Mouse (Mus musculus): ENCODE measurements at regions not wholly inside any gene's neighbourhood (a gene's known extent, or its start where the extent isn't known, plus 50 kb on each side); places are given as distances from the start of the nearest gene placed in this dataset.

- Histone ChIP-seq H3K4me3 (ENCODE audit: insufficient read depth, low read depth, low read length) (no peak overlapping the region), H3K27ac (replicated peaks; ENCODE audit: insufficient read depth, low read depth, low read length) (no peak overlapping the region), H3K9ac (ENCODE audit: low read depth, low read length) (no peak overlapping the region), H3K36me3 (ENCODE audit: control insufficient read depth, insufficient read depth, low read length) (no peaks in the 10 kb centered on the region), H3K4me1 (ENCODE audit: control insufficient read depth, insufficient read depth, low read length) (no peaks in the 10 kb centered on the region), H3K79me2 (ENCODE audit: control insufficient read depth, insufficient read depth, low read length) (no peaks in the 10 kb centered on the region), H3K27me3 (ENCODE audit: control insufficient read depth, insufficient read depth, low read length) (no peaks in the 10 kb centered on the region)
- 82% methylated on average over 1 of the region's 1 CpGs for WGBS
- TF ChIP-seq CTCF (IDR thresholded peaks at IDR 0.05; ENCODE audit: low read depth, low read length), result no peak
- no peak for TF ChIP-seq POLR2A (IDR thresholded peaks at IDR 0.05; ENCODE audit: extremely low read depth, insufficient read depth, low read length)
- no peak for DNase-seq (ENCODE audit: extremely low read depth, low read depth, low spot score)
Measured at GRCm38 (mm10) chr13:52278831-52279230, 252.2 kb downstream of the Diras2 start.

GRCm38 (mm10) chr13:52279281-52279969 lies 251.7 kb downstream of the Diras2 start:
- Histone ChIP-seq H3K27me3 (ENCODE audit: control insufficient read depth, insufficient read depth, low read length) (0 out of 2 replicates have a peak, but pooled peaks cover 3% of the 10 kb centered on the region), H3K4me1 (ENCODE audit: control insufficient read depth, insufficient read depth, low read length) (no peaks in the 10 kb centered on the region), H3K4me3 (ENCODE audit: insufficient read depth, low read depth, low read length) (no peak overlapping the region), H3K79me2 (ENCODE audit: control insufficient read depth, insufficient read depth, low read length) (no peaks in the 10 kb centered on the region), H3K36me3 (ENCODE audit: control insufficient read depth, insufficient read depth, low read length) (no peaks in the 10 kb centered on the region), H3K27ac (replicated peaks; ENCODE audit: insufficient read depth, low read depth, low read length) (no peak overlapping the region), H3K9ac (ENCODE audit: low read depth, low read length) (no peak overlapping the region)
- no peak for DNase-seq (ENCODE audit: extremely low read depth, low read depth, low spot score)
- TF ChIP-seq CTCF (IDR thresholded peaks at IDR 0.05; ENCODE audit: low read depth, low read length), result no peak
- no peak for TF ChIP-seq POLR2A (IDR thresholded peaks at IDR 0.05; ENCODE audit: extremely low read depth, insufficient read depth, low read length)
- 62% methylated on average over 11 of the region's 11 CpGs for WGBS

- WGBS, result 86% methylated on average over 5 of the region's 5 CpGs
- H3K79me2 ChIP-seq (ENCODE audit: control insufficient read depth, insufficient read depth, low read length), result no peaks in the 10 kb centered on the region
- no peak overlapping the region for H3K27ac ChIP-seq (replicated peaks; ENCODE audit: insufficient read depth, low read depth, low read length)
- no peaks in the 10 kb centered on the region for H3K36me3 ChIP-seq (ENCODE audit: control insufficient read depth, insufficient read depth, low read length)
- no peak for DNase-seq (ENCODE audit: extremely low read depth, low read depth, low spot score)
- H3K27me3 ChIP-seq (ENCODE audit: control insufficient read depth, insufficient read depth, low read length), result 0 out of 2 replicates have a peak, but pooled peaks cover 3% of the 10 kb centered on the region
- no peak overlapping the region for H3K9ac ChIP-seq (ENCODE audit: low read depth, low read length)
- TF ChIP-seq CTCF (IDR thresholded peaks at IDR 0.05; ENCODE audit: low read depth, low read length) (no peak), POLR2A (IDR thresholded peaks at IDR 0.05; ENCODE audit: extremely low read depth, insufficient read depth, low read length) (no peak)
- no peak overlapping the region for H3K4me3 ChIP-seq (ENCODE audit: insufficient read depth, low read depth, low read length)
- no peaks in the 10 kb centered on the region for H3K4me1 ChIP-seq (ENCODE audit: control insufficient read depth, insufficient read depth, low read length)
Measured at GRCm38 (mm10) chr13:52279970-52280348, 251.1 kb downstream of the Diras2 start.

GRCm38 (mm10) chr13:52281271-52281670 lies 249.8 kb downstream of the Diras2 start:
- no peak overlapping the region for H3K9ac ChIP-seq (ENCODE audit: low read depth, low read length)
- 0 out of 2 replicates have a peak, but pooled peaks cover 3% of the 10 kb centered on the region for H3K27me3 ChIP-seq (ENCODE audit: control insufficient read depth, insufficient read depth, low read length)
- H3K79me2 ChIP-seq (ENCODE audit: control insufficient read depth, insufficient read depth, low read length), result no peaks in the 10 kb centered on the region
- no peak for DNase-seq (ENCODE audit: extremely low read depth, low read depth, low spot score)
- WGBS, result 69% methylated on average over 2 of the region's 2 CpGs
- no peaks in the 10 kb centered on the region for H3K4me1 ChIP-seq (ENCODE audit: control insufficient read depth, insufficient read depth, low read length)
- H3K4me3 ChIP-seq (ENCODE audit: insufficient read depth, low read depth, low read length), result no peak overlapping the region
- no peaks in the 10 kb centered on the region for H3K36me3 ChIP-seq (ENCODE audit: control insufficient read depth, insufficient read depth, low read length)
- TF ChIP-seq POLR2A (IDR thresholded peaks at IDR 0.05; ENCODE audit: extremely low read depth, insufficient read depth, low read length), result no peak
- no peak for TF ChIP-seq CTCF (IDR thresholded peaks at IDR 0.05; ENCODE audit: low read depth, low read length)
- no peak overlapping the region for H3K27ac ChIP-seq (replicated peaks; ENCODE audit: insufficient read depth, low read depth, low read length)

GRCm38 (mm10) chr13:52282500-52282899 lies 248.6 kb downstream of the Diras2 start:
- 77% methylated on average over 13 of the region's 13 CpGs for WGBS
- H3K4me3 ChIP-seq (ENCODE audit: insufficient read depth, low read depth, low read length), result no peak overlapping the region
- no peak for DNase-seq (ENCODE audit: extremely low read depth, low read depth, low spot score)
- no peaks in the 10 kb centered on the region for H3K36me3 ChIP-seq (ENCODE audit: control insufficient read depth, insufficient read depth, low read length)
- no peak overlapping the region for H3K9ac ChIP-seq (ENCODE audit: low read depth, low read length)
- no peak overlapping the region for H3K27ac ChIP-seq (replicated peaks; ENCODE audit: insufficient read depth, low read depth, low read length)
- H3K27me3 ChIP-seq (ENCODE audit: control insufficient read depth, insufficient read depth, low read length), result 0 out of 2 replicates have a peak, but pooled peaks cover 3% of the 10 kb centered on the region
- no peaks in the 10 kb centered on the region for H3K79me2 ChIP-seq (ENCODE audit: control insufficient read depth, insufficient read depth, low read length)
- no peaks in the 10 kb centered on the region for H3K4me1 ChIP-seq (ENCODE audit: control insufficient read depth, insufficient read depth, low read length)
- TF ChIP-seq CTCF (IDR thresholded peaks at IDR 0.05; ENCODE audit: low read depth, low read length) (no peak), POLR2A (IDR thresholded peaks at IDR 0.05; ENCODE audit: extremely low read depth, insufficient read depth, low read length) (no peak)

- 49% methylated on average over 11 of the region's 11 CpGs for WGBS
- Histone ChIP-seq H3K4me1 (ENCODE audit: control insufficient read depth, insufficient read depth, low read length) (no peaks in the 10 kb centered on the region), H3K79me2 (ENCODE audit: control insufficient read depth, insufficient read depth, low read length) (no peaks in the 10 kb centered on the region), H3K27me3 (ENCODE audit: control insufficient read depth, insufficient read depth, low read length) (0 out of 2 replicates have a peak, but pooled peaks cover 3% of the 10 kb centered on the region), H3K27ac (replicated peaks; ENCODE audit: insufficient read depth, low read depth, low read length) (no peak overlapping the region), H3K36me3 (ENCODE audit: control insufficient read depth, insufficient read depth, low read length) (no peaks in the 10 kb centered on the region), H3K4me3 (ENCODE audit: insufficient read depth, low read depth, low read length) (no peak overlapping the region), H3K9ac (ENCODE audit: low read depth, low read length) (no peak overlapping the region)
- TF ChIP-seq POLR2A (IDR thresholded peaks at IDR 0.05; ENCODE audit: extremely low read depth, insufficient read depth, low read length) (no peak), CTCF (IDR thresholded peaks at IDR 0.05; ENCODE audit: low read depth, low read length) (no peak)
- DNase-seq (ENCODE audit: extremely low read depth, low read depth, low spot score), result no peak
Measured at GRCm38 (mm10) chr13:52283456-52283855, 247.6 kb downstream of the Diras2 start.

All from liver, adult 2 months (tissue).